Mouse (Mus musculus) layer of hippocampus, postnatal 14 days (tissue): ENCODE measurements at regions not wholly inside any gene's neighbourhood (a gene's known extent, or its start where the extent isn't known, plus 50 kb on each side); places are given as distances from the start of the nearest gene placed in this dataset.

Source experiments
- DNase-seq, 2 experiments: peaks; one replicate each; pipeline ENCODE4 v3.0.0; 2021 to 2022; ENCODE audit warnings: low spot score in 2 of 2, mixed read lengths in 1 of 2

DNA sequence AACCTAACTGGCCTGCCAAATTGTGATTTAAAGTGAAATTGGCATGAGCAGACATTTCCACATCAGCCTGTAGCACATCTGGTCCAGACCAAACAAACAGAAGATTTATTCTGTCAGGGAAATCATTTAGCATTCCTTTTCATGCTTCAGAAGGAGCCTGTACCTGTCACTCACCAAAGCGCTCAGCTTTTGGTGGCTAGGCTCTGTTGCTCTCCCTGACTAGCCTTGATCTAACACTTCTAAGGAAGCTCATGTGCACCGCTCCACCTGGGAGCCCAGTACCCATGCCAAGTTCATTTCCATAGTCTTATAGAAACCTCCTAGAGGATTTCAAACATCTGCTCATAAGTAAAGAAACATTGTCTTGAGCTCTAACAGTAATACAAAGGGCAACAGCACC lies 253.8 kb upstream of the Tfap2d start:
- no peak for DNase-seq

DNA sequence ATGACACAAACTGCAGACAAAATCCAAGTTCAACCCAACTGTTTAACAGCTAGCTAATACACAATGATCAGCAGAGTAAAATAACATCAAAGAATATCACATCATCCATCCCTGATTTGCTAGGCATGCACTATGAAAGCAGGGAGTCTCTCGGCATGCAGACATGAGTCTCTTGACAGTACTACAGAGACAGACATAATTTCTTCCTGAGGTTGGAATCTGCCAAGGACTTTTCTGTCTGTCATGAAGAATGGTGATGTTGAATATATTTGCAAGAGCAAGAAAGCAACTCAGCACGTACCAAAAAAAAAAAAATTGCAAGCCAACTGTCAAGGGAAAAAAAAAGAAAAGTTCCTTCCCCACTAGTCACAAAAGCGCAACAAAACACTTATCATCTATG lies 245.4 kb upstream of the Tfap2d start:
- DNase-seq = no peak

DNA sequence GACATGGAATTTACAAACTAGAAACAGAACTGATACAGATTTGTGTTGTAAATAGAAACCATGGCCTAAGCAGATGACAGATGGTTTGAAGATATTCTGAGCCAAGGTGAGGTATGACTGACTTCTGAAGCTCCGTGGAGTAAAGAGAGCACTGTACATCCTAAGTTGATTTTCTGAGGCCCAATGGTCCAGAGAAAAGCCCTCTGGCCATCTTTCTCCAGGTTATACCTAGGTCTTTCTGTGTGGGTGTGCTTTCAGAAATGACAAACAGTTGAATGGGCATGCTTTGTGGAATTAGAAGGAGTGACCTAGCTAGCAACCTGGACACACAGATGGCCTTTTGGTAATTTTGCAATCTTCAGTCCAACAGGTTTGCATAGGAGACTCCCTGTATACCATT lies 199.6 kb upstream of the Tfap2d start:
- no peak for DNase-seq

DNA sequence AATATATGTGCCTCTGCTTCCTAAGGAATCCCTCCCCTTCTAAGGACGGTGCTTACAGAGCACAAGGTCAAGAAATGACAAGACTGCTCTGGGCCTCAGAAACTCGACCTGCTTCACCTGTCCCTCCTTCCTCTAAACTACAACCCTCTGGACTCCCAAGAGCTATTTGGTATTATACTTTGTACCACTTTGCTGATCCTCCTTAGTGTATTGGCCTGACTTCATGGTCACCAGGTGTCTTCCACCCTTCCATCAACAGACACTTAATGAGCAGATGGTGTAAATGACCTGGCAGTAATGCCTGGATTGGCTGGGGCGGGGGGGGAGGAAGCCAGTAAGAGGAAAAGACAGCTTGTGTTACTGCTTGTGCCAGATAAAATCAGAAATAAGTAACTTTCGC lies 199.1 kb upstream of the Tfap2d start:
- no peak for DNase-seq

DNA sequence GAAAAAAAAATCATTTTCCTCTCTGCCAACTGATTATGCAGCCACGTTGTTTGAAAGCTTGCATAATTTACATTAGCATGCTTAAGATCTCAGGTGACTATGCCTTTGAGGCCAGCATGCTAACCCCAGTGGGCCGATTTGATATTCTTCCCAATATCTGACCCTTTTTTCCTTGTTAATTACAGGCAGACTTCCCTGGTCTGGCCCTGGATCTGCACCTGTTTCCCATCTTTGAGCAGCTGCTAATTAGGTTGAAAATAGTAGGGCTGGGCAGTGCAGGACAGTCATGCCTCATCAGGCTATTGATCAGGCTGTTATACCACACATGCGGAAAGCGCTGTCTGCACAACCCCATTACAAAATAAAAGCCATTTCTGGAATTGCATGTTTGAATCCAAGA lies 191.2 kb upstream of the Tfap2d start:
- no peak for DNase-seq

DNA sequence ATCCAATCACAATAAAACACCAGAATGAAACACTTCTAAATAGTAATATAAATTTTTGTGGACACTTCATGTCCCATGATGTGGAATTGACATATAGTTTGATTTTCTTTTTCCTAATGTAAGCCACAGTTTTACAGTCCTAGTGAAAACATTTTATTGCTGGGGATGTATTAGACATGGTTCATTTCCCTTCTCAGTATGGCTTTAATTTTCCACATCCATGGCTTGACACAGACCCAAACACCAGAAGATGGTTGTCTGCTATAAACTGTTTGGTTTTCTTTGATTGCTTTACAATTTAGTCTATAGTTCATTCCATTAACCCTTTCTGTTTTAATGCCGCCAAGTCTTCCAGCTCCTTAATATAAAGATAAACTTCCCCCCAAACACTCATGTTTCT lies 146.5 kb upstream of the Tfap2d start:
- no peak for DNase-seq

DNA sequence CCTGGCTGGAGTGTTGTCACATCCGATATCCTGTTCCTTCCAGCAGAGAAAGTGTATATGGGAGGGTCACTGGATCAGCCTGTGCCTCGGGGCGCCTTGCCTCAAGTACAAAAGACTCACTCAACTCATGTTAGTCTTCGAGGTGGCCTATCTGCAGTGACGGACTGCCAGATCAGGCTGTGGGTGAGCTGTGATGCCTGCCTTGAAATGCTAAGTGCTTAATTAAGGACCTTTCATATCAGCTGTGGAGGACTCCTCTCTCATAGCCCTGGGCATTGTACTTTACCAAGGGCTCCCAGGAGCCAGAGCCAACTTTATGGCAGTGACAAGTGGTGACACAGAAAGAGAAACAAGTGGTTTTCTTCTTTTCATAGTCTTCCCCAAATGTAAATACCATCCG lies 145.8 kb upstream of the Tfap2d start:
- no peak for DNase-seq

DNA sequence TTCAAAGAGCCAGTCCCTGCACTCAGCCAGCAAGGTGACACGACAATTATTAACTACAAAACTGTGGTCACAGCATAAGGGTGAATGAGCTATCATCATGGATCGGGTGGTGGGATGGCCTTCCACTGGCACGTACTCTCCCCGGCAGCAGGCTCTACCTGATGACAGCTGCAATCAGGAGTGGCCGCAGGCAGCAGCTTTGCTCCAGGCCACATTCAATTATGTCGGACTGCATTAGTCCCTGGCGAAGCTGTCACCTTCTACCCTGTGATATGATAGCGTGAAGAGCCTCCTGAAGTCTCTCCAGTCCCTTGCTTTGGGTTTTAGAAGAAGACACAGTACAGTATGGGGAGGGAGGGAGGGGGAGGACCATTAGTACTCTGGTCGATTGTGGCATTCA lies 141.4 kb upstream of the Tfap2d start:
- DNase-seq = no peak

DNA sequence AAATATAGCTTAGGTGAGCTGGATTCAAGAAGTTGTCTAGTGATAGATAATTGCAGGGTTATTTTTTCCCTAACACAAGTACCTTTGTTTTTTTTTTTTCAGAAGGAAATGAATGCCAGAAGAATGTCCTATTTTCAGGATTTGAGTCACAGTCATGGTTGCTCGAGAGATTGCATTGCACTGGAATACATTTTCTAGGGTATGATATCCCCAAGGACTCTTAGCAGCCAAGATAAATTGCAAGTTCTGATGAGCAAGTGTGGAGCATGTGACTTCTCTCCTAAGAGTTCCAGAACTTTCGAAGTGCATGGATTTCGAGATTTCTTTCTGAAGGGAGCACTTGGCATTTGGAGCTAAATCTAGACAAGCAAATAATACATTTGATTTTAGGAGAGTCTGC lies 140.9 kb upstream of the Tfap2d start:
- no peak for DNase-seq

DNA sequence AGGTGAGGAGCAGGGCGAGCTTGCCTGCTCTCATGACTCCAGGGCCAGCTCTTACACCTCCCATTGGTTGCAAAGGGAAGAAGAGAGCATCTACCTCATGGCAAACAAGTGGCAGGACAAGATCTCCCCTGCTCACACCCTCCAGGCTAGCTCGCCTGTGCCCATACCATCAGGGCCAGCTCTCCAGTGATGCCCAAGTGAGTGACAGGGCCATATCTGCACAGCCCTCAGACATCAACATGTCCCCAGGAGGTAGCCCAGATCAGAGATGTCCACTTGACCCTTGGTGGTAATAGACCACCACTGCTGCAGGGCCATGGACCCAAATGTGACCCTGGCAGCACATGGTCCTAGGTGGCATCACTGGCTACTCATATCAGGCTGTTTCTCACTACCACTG lies 133.9 kb upstream of the Tfap2d start:
- no peak for DNase-seq

DNA sequence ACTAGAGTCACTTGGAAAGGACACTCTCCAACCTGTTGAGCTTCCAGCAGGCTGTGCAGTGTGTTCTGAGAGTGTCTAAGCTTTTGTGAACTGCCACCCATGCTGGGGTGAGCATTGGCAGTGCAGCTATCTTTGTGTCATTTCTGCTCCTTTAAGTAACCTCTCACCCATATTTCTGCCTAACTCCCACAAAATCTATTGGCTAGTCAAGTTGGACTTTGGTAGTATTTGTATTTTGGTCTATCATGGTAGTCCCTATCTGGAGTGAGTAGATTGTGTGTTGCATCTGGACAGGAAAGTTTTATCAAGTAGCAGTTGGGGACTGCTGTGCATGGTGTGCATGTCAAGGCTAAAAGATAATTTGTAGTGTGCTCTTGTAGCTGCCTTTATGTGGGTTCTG lies 132.6 kb upstream of the Tfap2d start:
- no peak for DNase-seq

DNA sequence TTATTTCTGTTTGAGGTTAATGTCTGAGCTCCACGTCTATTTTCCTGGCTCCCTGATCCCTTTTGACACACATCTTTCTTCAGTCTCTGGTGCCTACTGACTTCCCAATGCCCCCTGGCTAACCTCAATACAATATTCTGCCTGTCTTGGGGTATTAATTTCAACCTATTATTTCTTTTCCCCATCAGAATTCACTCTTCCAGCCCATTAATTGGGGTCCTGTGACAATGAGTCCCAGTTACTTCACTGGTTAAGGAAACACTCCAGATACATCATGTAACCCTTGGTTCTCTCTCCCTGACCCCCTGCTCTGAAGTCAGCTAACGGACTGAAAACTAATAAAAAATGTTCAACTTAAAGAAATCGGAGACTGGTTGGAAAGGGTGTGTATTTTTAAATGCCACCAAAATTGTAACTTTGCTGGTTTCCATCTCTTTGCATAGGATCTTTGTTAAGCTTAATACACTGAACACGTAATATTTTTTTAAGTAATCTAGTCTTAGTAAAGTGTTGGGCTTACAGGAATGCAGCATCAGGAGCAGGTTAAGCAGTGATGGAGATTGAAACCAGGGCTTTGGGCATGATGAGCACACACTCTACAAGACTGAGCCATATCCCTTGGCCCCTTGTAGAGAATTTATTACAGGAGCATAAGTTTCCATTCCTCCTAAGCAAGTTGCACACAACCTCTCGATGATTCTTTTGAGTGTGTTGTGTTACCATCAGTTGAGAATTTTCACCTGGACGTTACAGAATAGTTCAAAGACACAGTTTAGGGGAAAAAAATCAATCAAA lies 128.8 kb upstream of the Tfap2d start:
- no peak for DNase-seq

DNA sequence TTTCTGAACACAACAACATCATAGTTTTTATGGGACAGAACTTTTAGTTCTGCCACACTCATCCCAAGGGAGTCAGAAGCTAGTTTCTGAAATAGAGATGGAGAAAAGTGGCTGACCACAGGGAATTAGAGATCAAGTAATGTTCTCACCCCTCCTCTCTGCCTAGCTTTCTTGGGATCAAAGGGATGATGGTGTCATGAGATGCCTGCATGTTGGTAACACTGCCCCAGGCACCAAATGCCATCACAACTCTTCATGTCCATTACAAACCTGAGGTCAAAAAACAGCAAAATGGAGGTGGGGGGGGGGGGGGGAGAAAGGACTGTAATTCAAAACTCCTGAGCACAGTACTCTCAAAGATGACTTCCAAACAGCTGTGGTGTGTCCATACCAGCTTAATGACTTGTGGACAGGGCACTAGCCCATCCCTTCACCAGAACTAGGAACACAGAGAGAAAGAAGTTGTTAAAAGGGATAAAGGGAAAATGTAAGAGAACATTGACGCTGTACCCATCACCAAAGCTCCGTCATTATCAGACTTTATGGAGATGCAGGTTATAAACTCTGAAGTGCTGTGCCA lies 127.9 kb upstream of the Tfap2d start:
- DNase-seq = no peak

DNA sequence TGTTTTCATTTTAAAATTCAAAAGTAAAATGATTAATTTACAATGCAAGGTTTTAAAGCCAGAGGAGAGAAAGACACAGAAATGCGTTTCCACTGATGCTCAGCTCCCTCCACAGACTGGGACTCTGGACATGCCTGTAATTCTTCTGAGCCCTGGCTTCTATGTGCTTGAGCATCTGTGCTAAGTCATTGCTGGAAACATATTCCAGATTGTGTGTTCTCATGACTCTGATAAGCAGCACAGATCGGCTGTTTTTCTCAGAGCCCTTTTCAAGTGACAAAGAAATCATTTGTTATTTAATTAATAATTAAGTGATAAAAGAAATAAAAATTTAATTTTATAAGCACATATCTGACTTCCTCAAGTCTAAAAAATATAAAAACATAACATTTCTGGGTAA lies 127.3 kb upstream of the Tfap2d start:
- DNase-seq = peak in 1 of 2 experiments; percentile 45

DNA sequence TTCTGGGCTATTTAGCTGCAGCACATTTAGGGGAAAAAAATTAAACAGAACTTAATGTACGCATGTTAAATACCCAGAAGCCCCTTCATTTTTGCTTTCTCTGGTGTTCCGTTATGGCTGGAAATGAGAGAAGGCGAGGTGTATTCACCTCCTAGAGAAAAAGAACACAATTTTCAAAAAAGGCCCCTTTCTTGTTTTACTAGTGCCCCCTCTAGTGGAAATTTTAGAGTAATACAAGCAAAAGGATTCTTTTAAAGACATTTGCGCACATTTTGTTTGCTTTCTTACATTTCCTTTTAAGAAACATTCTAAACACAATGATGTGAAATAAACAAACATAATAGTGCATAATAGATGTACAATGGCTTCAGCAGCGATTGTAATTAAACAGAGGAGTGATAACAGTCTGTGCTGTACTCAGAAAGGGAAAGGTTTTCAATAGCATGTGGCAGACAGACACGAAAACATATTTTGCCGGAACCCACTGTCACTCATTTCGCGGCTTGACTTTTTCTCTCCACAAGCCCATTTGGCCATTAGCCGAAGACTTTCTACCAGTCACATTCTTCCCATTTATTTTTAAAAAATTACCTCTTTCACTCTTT lies 126.0 kb upstream of the Tfap2d start:
- peak in 1 of 2 experiments; percentile 45 for DNase-seq

DNA sequence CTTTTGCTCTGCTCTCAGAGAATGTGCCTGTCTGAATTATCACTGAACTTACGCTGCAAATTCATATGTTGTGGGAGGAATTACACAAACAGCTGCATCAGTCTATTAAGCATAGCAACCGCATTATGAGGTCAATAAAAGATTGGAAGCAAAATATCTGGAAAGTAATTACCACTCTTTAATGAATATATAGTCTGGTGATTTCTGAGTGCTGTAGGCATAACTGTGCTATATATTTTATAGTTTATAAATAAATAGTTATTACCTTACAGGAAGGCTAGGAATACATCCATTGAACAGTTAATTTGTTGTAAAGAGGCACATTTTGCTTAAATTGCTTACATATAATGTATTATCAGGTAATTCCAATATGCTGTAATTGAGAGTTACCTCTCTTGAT lies 123.7 kb upstream of the Tfap2d start:
- no peak for DNase-seq

DNA sequence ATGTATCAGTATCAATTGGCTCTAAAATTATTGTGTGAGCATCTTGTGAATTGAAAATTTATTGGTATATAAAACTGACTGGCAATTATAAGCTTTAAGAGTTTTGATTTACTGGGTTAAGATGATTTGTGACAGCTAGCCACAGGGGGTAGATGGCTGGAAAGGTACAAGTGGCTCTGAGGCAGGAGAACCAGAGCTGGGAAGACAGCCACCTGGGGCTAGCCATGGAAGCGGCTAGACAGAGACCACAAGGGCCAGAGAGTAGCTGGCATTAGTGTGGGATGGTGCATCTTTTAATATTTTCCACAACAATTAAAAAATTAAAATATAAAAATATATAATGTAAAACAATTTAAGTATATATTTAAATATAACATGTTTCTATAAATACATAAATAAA lies 86.0 kb upstream of the Tfap2d start:
- DNase-seq = no peak
